Mouse (Mus musculus) liver, adult 2 months (tissue): ENCODE data around the gene Ntf5.

Experiments
- CTCF ChIP-seq: fragments of 200-500 bp; IDR thresholded peaks from 2 replicates; pipeline ENCODE4 v1.5.1; 2011; ENCODE audit warnings: low read depth, low read length, control low read depth
- POLR2A ChIP-seq: fragments of 200-500 bp; IDR thresholded peaks from 2 replicates; pipeline ENCODE4 v1.6.1; 2011; ENCODE audit warnings: low read length, control low read depth; ENCODE audit not compliant: insufficient read depth; ENCODE audit errors: extremely low read depth

DNA sequence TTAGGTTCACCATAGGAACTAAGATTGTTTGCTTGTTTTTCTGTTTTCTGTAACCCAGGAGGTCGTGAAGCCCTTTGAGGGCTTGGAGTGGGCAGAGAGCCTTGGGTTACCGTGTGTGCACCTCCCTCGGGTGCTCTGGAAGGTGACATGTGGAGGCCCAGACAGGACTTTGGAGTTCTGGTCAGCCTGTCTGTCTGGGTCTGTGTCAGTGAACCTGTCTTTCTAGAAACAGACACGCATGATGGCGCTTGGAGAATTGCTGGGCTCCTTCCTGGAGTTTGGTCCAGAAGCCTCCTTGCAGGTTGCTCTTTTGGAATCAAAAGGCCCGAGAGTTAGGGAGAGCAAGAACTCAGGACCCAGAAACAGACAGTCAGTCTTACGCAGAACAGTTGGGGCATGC, 46.9 kb downstream of the Ntf5 start:
- TF ChIP-seq POLR2A (0 out of 2 replicates have a peak, but pooled peaks have one; percentile 35), CTCF (no peak)
